Mouse (Mus musculus): ENCODE data around the gene Zfp719. TPM values are rescaled to one million over a fixed set of nuclear protein-coding genes. Genes with fewer than 3 reads are reported as not detected.

The Zfp719 gene
- polyA plus RNA-seq, 1 experiment from 2014 or later: 2.0 TPM

DNA sequence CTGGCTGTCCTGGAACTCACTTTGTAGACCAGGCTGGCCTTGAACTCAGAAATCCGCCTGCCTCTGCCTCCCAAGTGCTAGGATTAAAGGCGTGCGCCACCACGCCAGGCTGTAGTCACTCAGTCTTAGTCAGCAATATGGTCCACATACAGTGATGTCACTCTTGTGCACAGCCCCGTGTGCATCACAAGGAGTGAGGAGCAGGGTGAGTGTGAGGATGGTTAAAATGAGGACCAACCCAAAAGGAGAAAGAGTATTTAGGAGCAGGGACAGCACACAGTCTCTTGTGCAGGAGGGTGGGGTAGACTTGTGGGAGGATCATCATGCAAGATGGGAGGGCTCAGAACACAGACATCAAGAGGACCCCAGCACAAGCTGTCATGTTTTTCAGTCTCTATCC is 24.1 kb upstream of the Zfp719 start:
- no peak for ATAC-seq (ENCODE audit: insufficient read depth)
- no peaks in the 10 kb centered on the region for H3K9me3 ChIP-seq (replicated peaks)
- no peaks in the 10 kb centered on the region for H3K36me3 ChIP-seq (replicated peaks)
- H3K4me3 ChIP-seq (replicated peaks): no peak overlapping the region
- H3K27me3 ChIP-seq: no peaks in the 10 kb centered on the region
- WGBS (ENCODE audit: insufficient replicate concordance): 60% methylated on average over 5 of the region's 5 CpGs
- no peaks in the 10 kb centered on the region for H3K4me1 ChIP-seq (replicated peaks)
- no peak overlapping the region for H3K9ac ChIP-seq
- no peak overlapping the region for H3K27ac ChIP-seq (replicated peaks)
- H3K4me2 ChIP-seq: no peak overlapping the region

GRCm38 (mm10) chr7:43556901-43557300 is 22.5 kb upstream of the Zfp719 start:
- H3K4me2 ChIP-seq: no peak overlapping the region
- H3K4me3 ChIP-seq (replicated peaks): no peak overlapping the region
- WGBS (ENCODE audit: insufficient replicate concordance): 55% methylated on average over 1 of the region's 1 CpGs
- no peak overlapping the region for H3K9ac ChIP-seq
- no peak for ATAC-seq (ENCODE audit: insufficient read depth)
- no peaks in the 10 kb centered on the region for H3K27me3 ChIP-seq
- H3K4me1 ChIP-seq (replicated peaks): no peaks in the 10 kb centered on the region
- no peaks in the 10 kb centered on the region for H3K9me3 ChIP-seq (replicated peaks)
- no peak overlapping the region for H3K27ac ChIP-seq (replicated peaks)
- H3K36me3 ChIP-seq (replicated peaks): no peaks in the 10 kb centered on the region

DNA sequence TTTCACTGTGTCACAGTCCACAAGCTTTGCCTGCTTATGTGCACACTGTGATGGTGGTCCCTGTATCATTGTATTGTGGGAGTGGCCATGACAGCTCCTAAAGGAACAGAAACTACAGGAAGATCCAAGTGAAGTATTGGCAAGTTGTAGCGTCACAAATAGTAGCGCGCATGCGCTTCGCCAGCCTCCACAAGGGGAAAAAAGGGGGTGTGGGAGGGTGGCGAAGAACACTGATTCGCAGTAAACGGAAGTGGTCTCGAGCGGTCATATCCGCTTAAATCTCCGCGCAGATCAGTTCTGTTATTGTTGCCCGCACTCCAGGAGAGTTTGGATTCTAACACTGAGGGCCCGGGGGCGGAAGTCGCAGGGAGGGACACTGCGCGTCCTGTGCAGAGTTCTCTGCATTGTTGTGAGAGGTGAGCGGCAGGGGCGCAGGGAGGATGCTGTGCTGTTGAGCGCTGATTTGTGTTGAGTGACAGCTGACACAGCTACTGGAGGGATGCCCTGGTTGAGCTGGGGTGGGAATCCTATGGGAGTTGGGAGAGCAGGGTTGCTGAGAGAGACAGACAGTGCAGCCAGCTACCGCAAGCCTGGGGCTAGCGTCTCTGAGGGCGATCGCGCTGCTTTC is 17.3 kb upstream of the Zfp719 start, which contains the start of gene Zfp658:
Gene Zfp658, plus strand, starts transcription at position 251 of the 628 bp plus-strand sequence.
- under 1% methylated on average over 27 of the region's 27 CpGs for WGBS (ENCODE audit: insufficient replicate concordance)
- 0 out of 2 replicates have a peak, but pooled peaks cover 2% of the 10 kb centered on the region for H3K4me1 ChIP-seq (replicated peaks)
- H3K9me3 ChIP-seq (replicated peaks): no peaks in the 10 kb centered on the region
- ATAC-seq (ENCODE audit: insufficient read depth): peak; percentile 60
- H3K4me3 ChIP-seq (replicated peaks): peak within 1 kb of the TSS; percentile 59
- peak within 1 kb of the TSS; percentile 32; the same call in 1 of the 2 replicates for H3K9ac ChIP-seq
- peak within 1 kb of the TSS; percentile 77 for H3K4me2 ChIP-seq
- H3K27me3 ChIP-seq: no peaks in the 10 kb centered on the region
- no peaks in the 10 kb centered on the region for H3K36me3 ChIP-seq (replicated peaks)
- H3K27ac ChIP-seq (replicated peaks): 0 out of 2 replicates have a peak within 1 kb of the TSS, but pooled peaks have one; percentile 41

GRCm38 (mm10) chr7:43562651-43563070 is 16.7 kb upstream of the Zfp719 start:
- H3K36me3 ChIP-seq (replicated peaks): no peaks in the 10 kb centered on the region
- H3K4me1 ChIP-seq (replicated peaks): 0 out of 2 replicates have a peak, but pooled peaks cover 2% of the 10 kb centered on the region
- peak overlapping the region; percentile 77 for H3K4me2 ChIP-seq
- peak overlapping the region; percentile 59 for H3K4me3 ChIP-seq (replicated peaks)
- 0 out of 2 replicates have a peak overlapping the region, but pooled peaks have one; percentile 32 for H3K9ac ChIP-seq
- WGBS (ENCODE audit: insufficient replicate concordance): under 1% methylated on average over 10 of the region's 10 CpGs
- H3K27ac ChIP-seq (replicated peaks): 0 out of 2 replicates have a peak overlapping the region, but pooled peaks have one; percentile 41
- no peaks in the 10 kb centered on the region for H3K27me3 ChIP-seq
- ATAC-seq (ENCODE audit: insufficient read depth): no peak
- no peaks in the 10 kb centered on the region for H3K9me3 ChIP-seq (replicated peaks)

GRCm38 (mm10) chr7:43563300-43563699 is 16.1 kb upstream of the Zfp719 start:
- peak overlapping the region; percentile 77 for H3K4me2 ChIP-seq
- no peak overlapping the region for H3K27ac ChIP-seq (replicated peaks)
- H3K27me3 ChIP-seq: no peaks in the 10 kb centered on the region
- H3K9me3 ChIP-seq (replicated peaks): no peaks in the 10 kb centered on the region
- H3K4me1 ChIP-seq (replicated peaks): 0 out of 2 replicates have a peak, but pooled peaks cover 2% of the 10 kb centered on the region
- H3K36me3 ChIP-seq (replicated peaks): no peaks in the 10 kb centered on the region
- no peak overlapping the region for H3K9ac ChIP-seq
- no peak overlapping the region for H3K4me3 ChIP-seq (replicated peaks)
- ATAC-seq (ENCODE audit: insufficient read depth): no peak
- 31% methylated on average over 6 of the region's 6 CpGs for whole genome bisulfite sequencing (ENCODE audit: insufficient replicate concordance)

DNA sequence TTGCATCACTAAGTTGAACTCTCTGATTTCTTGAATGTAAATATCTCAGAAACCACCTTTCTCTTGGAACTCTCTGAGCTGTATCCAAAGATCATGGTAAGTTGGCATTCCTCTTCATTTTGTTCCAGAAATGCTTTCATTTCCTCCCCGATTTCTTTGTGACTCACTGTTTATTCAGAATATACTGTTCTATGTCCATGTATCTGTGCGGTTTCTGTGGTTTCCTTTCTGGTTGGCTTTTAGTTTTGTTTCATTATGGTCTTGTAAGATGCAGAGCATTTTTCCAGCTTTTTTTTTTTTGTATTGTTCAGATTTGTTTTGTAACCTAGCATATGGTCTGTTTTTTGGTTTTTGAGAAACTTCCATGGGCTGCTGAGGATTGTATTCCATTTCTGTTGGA is 8.2 kb upstream of the Zfp719 start:
- no peaks in the 10 kb centered on the region for H3K27me3 ChIP-seq
- no peaks in the 10 kb centered on the region for H3K9me3 ChIP-seq (replicated peaks)
- no peak for ATAC-seq (ENCODE audit: insufficient read depth)
- H3K27ac ChIP-seq (replicated peaks): no peak overlapping the region
- H3K9ac ChIP-seq: no peak overlapping the region
- H3K36me3 ChIP-seq (replicated peaks): peaks cover 4% of the 10 kb centered on the region; the same call in 1 of the 2 replicates
- H3K4me2 ChIP-seq: no peak overlapping the region
- no peaks in the 10 kb centered on the region for H3K4me1 ChIP-seq (replicated peaks)
- WGBS (ENCODE audit: insufficient replicate concordance): 56% methylated on average over 2 of the region's 2 CpGs
- no peak overlapping the region for H3K4me3 ChIP-seq (replicated peaks)

- ATAC-seq (ENCODE audit: insufficient read depth): no peak
- H3K36me3 ChIP-seq (replicated peaks): peaks cover 15% of the 10 kb centered on the region
- H3K4me3 ChIP-seq (replicated peaks): peak overlapping the region; percentile 71
- no peak overlapping the region for H3K27ac ChIP-seq (replicated peaks)
- H3K9me3 ChIP-seq (replicated peaks): no peaks in the 10 kb centered on the region
- 0 out of 2 replicates have a peak overlapping the region, but pooled peaks have one; percentile 57 for H3K9ac ChIP-seq
- peaks cover 16% of the 10 kb centered on the region for H3K4me1 ChIP-seq (replicated peaks)
- 69% methylated on average over 5 of the region's 5 CpGs for WGBS (ENCODE audit: insufficient replicate concordance)
- peak overlapping the region; percentile 82 for H3K4me2 ChIP-seq
- no peaks in the 10 kb centered on the region for H3K27me3 ChIP-seq
These were observed 1.1 kb downstream of the Zfp719 start for GRCm38 (mm10) chr7:43580526-43580925.

DNA sequence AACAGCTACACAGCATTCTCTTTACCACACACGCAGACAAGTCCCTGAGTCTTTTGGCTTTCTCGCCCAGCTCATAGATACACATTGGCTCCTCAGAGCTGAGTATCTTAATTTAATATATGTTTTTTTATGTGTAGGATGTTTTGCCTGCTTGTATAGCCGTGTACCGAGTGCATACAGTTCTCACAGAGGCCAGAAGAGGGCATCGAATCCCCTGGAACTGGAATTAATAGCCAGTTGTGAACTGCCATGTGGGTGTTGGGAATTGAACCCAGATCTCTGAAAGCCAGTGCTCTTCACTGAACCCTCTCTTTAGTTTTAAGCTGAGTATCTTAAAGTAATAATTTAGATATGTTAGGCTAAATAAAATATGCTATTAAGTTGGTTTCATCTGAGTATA is 5.4 kb downstream of the Zfp719 start:
- Histone ChIP-seq H3K36me3 (replicated peaks) (peaks cover 55% of the 10 kb centered on the region), H3K4me2 (no peak overlapping the region), H3K9me3 (replicated peaks) (no peaks in the 10 kb centered on the region), H3K27me3 (no peaks in the 10 kb centered on the region), H3K4me3 (replicated peaks) (no peak overlapping the region), H3K4me1 (replicated peaks) (peaks cover 12% of the 10 kb centered on the region), H3K9ac (no peak overlapping the region), H3K27ac (replicated peaks) (no peak overlapping the region)
- 69% methylated on average over 5 of the region's 5 CpGs for WGBS (ENCODE audit: insufficient replicate concordance)
- ATAC-seq (ENCODE audit: insufficient read depth): no peak

GRCm38 (mm10) chr7:43601884-43602283 is 22.5 kb downstream of the Zfp719 start:
- no peak for ATAC-seq (ENCODE audit: insufficient read depth)
- Histone ChIP-seq H3K36me3 (replicated peaks) (no peaks in the 10 kb centered on the region), H3K4me1 (replicated peaks) (no peaks in the 10 kb centered on the region), H3K27me3 (no peaks in the 10 kb centered on the region), H3K9ac (no peak overlapping the region), H3K4me2 (no peak overlapping the region), H3K4me3 (replicated peaks) (no peak overlapping the region), H3K27ac (replicated peaks) (no peak overlapping the region), H3K9me3 (replicated peaks) (no peaks in the 10 kb centered on the region)
- 31% methylated on average over 5 of the region's 5 CpGs for WGBS (ENCODE audit: insufficient replicate concordance)

GRCm38 (mm10) chr7:43606896-43607742 is 27.7 kb downstream of the Zfp719 start, which contains the start of gene Zfp819:
Gene Zfp819 (plus strand): TSS chr7:43607169.
- H3K27me3 ChIP-seq: 0 out of 2 replicates have a peak, but pooled peaks cover 5% of the 10 kb centered on the region
- H3K4me3 ChIP-seq (replicated peaks): peak within 1 kb of the TSS; percentile 33
- peak within 1 kb of the TSS; percentile 58 for H3K4me2 ChIP-seq
- no peak for ATAC-seq (ENCODE audit: insufficient read depth)
- no peaks in the 10 kb centered on the region for H3K9me3 ChIP-seq (replicated peaks)
- 15% methylated on average over 41 of the region's 41 CpGs for WGBS (ENCODE audit: insufficient replicate concordance)
- H3K36me3 ChIP-seq (replicated peaks): no peaks in the 10 kb centered on the region
- H3K9ac ChIP-seq: no peak within 1 kb of the TSS
- no peak within 1 kb of the TSS for H3K27ac ChIP-seq (replicated peaks)
- H3K4me1 ChIP-seq (replicated peaks): peaks cover 8% of the 10 kb centered on the region

DNA sequence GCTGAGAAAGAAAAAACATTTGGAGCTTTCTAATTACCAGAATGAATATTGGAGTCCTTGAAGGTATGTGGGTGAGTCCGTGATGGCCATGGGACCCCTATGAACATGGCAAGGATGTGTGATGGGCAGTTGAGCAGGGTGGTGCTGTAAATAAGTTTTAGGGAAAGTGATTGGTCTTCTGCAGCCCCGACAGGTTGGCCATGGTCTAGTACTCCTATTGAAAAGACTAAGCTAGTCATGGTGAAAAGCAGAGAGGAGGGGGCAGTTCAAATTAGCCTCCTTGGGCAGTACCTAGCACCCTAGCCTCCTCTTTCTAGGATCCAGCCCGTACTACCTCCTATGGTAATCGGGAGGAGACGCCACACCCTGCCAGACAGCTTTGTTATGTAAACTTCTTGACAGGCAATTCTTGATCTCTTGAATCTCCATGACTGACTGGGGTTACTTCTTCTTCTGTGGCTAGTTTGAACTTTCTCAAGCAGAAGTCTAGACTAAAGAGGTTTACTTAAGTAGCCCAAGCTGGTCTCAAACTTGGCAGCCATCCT is 28.4 kb downstream of the Zfp719 start:
- WGBS (ENCODE audit: insufficient replicate concordance): 26% methylated on average over 5 of the region's 5 CpGs
- H3K4me1 ChIP-seq (replicated peaks): peaks cover 8% of the 10 kb centered on the region
- H3K4me2 ChIP-seq: no peak overlapping the region
- no peak for ATAC-seq (ENCODE audit: insufficient read depth)
- H3K4me3 ChIP-seq (replicated peaks): no peak overlapping the region
- H3K9me3 ChIP-seq (replicated peaks): no peaks in the 10 kb centered on the region
- no peak overlapping the region for H3K9ac ChIP-seq
- 0 out of 2 replicates have a peak, but pooled peaks cover 5% of the 10 kb centered on the region for H3K27me3 ChIP-seq
- no peak overlapping the region for H3K27ac ChIP-seq (replicated peaks)
- no peaks in the 10 kb centered on the region for H3K36me3 ChIP-seq (replicated peaks)

All from liver, embryonic 15.5 days (tissue).